Mouse (Mus musculus): Measurements from ENCODE around the gene Ide. TPM values are rescaled to one million over a fixed set of nuclear protein-coding genes. Genes with fewer than 3 reads are reported as not detected.

Gene Ide
- total RNA-seq, 2 experiments from 2014 or later = 69.1 to 71.1 TPM

DNA sequence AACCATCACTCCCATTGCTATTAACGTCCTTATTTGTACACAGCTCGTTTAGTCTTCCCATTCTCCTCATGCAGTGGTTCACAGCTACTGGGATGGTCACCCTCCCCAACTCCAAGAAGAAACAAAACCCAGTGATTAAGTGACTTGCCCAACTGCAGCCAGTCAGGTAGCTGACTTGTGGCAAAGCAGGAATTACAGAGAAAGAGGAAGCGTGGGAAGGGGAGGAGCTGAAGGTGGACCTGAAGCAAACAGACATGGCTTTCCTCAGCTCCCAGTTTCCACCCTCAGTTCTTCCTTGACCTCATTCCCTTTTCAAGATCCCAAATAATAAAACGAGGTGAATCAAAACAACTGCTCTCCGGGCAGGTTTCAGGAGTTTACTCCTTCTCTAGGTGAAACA, 2.8 kb upstream of the Ide start:
- intact Hi-C loops (cut with DNase I) = no loop called here
- DNase-seq = no peak

GRCm38 (mm10) chr19:37335392-37335791, 2.3 kb downstream of the Ide start:
- no peak for DNase-seq
- intact Hi-C loops (cut with DNase I) = no loop called here

DNA sequence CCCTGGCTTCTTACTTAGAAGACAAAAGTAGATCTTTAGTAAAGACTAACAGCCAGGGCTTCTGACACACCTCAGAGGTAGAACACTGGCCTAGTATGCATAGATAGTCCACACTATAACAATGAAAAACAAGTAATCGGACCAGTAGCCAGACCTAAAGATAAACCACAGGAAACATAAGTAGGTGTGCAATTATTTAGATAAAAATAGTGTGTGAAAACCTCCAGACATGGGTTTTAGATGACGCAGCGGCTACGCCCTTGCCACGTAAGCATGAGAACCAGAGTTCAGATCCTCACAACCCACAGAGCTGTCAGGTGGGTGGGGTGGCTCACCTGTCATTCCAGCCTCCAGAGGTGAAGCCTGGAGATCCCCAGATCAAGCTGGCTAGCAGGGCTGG, 4.3 kb downstream of the Ide start:
- intact Hi-C loops (cut with DNase I) = no loop called here
- no peak for DNase-seq

DNA sequence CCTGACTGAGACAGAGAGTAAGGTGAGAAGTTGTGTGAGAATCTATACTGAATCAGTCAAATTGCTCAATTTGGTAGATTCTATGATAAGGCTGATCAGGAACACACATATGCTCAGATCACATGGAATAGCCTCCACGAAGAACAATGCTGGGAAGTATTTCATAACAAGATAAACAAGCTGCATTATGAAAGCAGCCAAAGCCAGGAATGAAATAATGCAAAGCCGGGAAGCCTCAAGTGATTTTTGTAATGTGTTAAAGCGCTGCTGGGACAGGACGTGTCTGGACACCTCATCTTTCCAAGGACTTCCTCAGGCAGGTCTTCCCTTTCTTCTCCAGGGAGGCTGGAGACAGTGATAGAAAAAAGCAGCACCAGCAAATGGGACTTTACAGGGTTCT, 4.9 kb downstream of the Ide start:
- no peak for DNase-seq
- intact Hi-C loops (cut with DNase I) = no loop called here

DNA sequence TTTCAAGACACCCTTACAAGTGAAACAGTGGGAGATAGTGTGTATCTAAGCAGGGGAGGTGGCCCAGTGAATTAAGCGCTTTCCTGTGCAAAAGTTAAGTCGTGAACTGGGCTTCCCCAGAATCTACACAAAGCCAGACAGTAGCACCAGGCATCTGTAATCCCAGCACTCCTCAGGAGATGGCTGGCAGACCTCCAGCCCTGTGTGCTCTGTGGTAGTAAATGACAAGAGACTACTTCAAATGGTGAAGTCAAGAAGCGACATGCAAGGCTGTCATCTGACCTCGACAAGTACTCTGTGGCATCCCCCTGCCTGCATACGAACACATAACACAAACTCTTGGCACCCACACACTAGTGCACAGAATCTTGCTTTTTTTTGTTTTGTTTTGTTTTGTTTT, 10.4 kb downstream of the Ide start:
- no peak for DNase-seq
- intact Hi-C loops (cut with DNase I) = no loop called here

DNA sequence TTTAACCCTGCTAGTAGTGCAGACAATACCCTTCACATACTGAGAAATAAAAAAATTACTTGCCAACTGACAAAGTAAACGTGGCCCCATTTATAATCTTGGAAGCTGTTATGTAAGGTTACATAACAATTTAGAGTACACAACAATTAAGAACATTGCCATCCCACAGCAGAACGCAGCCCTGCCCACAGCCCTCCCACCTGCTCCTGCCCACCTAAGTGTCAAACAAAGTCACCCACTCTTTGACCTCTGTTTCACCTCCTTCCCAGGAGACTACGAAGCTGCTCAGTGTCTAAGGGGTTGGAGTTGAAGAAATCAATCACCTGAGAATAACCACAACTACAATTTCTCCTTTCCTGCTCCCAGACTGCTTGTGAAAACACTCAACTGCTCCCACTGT, 14.1 kb downstream of the Ide start:
- DNase-seq = no peak
- intact Hi-C loops (cut with DNase I) = no loop called here

DNA sequence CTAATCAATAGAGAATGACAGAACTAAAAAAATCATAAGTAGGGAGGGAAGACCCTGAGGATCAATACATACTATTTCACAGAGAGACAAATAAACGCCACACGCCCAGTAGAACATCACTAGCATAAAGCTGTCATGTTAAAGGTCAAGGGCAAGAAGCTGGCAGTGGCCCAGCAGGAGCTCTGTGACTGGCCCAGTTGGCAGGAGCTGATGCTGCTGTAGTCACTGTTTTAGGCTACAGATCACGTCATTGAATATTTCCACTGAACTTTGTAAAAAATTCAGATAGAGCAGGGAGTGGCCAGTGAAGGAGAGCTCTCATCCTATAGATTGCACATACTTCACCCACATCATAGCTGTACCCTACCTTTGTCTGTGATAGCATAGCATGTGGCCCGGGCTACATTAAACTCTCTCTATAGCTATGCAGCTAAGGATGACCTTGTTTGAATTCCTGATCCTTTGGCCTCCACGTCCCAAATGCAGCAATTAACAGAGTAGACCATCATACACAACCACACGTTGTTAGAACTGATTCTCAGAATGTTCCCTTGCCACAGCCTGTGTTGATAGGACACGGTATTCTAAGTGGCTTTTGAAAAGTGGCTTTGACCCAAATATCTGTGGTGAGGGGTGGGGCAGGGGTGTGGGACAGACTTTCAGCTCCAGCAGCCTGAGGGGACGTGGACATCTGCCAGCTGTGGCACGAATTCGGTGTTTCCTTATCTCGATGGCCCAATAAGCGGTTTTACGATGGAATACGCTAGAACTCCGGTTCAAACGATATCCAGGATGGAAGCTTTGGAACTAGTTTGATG, 16.6 kb downstream of the Ide start:
- intact Hi-C loops (cut with DNase I) = no loop called here

GRCm38 (mm10) chr19:37317359-37317758, 20.3 kb downstream of the Ide start:
- DNase-seq = no peak

More for the DNA sequence above, 16.6 kb downstream of the Ide start:
- DNase-seq = no peak

GRCm38 (mm10) chr19:37315091-37315490, 22.6 kb downstream of the Ide start:
- peak; percentile 34 to 40 for DNase-seq
- intact Hi-C loops (cut with DNase I) = no loop called here

More at GRCm38 (mm10) chr19:37317359-37317758, 20.3 kb downstream of the Ide start:
- intact Hi-C loops (cut with DNase I) = no loop called here

DNA sequence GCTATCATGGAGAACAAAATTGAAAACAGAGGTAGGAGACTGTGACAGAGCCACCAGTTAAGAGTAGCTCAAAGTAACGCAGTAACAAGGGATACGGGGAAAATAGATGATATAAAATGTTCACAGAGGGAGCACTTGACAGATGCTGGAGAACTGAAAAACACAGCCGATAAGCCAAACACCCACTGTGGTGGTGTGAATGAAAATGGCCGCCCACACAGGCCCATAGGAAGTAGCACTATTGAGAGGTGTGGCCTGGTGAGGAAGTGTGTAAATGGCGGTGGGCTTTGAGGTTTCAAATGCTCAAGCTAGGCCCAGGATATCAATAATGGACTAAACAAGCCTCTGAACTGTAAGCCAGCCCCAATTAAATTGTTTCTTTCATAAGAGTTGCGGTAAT, 26.2 kb downstream of the Ide start:
- intact Hi-C loops (cut with DNase I) = no loop called here
- DNase-seq = no peak

DNA sequence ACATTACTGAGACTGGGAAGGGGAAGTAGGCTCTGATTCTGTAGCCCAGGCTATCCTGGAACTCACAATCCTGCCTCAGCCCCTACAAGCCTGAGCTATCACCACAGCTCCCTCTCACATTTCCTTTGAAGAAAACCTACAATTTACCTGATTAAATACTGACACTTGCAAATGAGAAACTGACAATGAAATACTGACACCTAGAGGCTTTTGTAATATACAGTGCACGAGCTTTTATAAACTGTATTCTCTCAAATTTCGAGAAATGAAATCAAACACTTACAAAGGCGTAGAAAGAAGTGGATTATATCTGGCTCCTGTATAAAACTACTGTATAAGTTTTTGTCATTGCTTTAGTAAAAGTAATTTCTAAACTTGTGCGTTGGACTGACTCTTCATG, 27.5 kb downstream of the Ide start:
- intact Hi-C loops (cut with DNase I) = no loop called here
- no peak for DNase-seq

DNA sequence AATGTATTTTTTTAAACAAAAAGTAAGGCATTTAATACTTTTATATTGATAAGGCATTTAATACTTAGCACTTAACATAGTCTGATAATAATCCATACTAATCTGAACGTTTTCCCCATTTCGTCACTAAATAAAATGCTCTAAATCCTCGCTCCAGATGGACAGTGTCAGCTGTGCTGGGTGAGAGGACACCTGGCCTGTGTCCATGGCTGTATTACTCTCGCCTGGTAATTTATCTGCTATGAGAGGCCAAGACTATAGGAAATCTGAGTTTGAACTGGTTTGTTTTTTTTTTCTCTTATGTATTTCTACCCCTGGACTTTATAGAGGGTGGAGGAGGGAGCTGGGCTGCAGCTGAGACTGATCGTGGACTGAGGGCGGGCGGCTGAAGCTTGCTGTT, 28.7 kb downstream of the Ide start:
- no peak for DNase-seq

GRCm38 (mm10) chr19:37307826-37308545, 29.7 kb downstream of the Ide start:
- intact Hi-C loops (cut with DNase I) = no loop called here
- DNase-seq = no peak

More for the DNA sequence above, 28.7 kb downstream of the Ide start:
- intact Hi-C loops (cut with DNase I) = no loop called here

GRCm38 (mm10) chr19:37306176-37306575, 31.5 kb downstream of the Ide start:
- intact Hi-C loops (cut with DNase I) = no loop called here
- no peak for DNase-seq

- no peak for DNase-seq
- intact Hi-C loops (cut with DNase I) = no loop called here
These were observed 32.8 kb downstream of the Ide start for GRCm38 (mm10) chr19:37304866-37305265.

DNA sequence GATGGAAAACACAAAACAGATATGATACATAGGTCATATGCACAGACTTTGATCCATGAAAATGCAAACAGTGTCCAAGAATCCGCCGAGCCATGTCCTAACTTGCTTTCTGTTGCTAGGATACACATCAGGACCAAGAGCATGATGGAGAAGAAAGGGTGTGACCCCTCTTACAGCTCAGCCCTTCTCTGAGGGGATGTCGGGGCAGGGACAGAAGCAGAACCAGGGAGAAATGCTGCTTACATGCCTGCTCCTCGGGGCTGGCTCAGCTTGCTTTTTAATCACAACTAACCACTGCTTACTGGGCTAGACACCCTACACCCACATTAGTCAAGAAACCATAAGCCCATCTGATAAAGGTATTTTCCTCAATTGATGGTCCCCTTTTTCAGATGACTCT, 33.6 kb downstream of the Ide start:
- intact Hi-C loops (cut with DNase I) = no loop called here
- no peak for DNase-seq

DNA sequence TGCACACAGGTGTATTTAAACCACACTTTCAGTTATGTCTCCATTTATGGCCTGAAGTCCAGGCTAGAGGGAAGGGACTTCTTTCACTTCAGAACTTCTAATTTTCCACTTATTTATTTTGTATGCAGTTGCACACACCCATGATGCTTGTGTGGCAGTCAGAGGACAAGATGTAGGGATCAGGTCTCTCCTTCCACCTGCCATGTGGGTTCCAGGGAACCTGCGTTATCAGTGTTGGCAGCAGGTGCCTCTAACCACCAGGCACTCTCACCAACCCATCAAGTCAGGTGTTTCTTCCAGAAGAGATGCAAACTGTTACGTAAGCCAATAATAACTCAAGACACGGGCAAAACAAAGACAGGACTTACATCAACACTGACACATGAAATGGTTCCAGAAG, 35.9 kb downstream of the Ide start:
- intact Hi-C loops (cut with DNase I) = no loop called here
- no peak for DNase-seq

DNA sequence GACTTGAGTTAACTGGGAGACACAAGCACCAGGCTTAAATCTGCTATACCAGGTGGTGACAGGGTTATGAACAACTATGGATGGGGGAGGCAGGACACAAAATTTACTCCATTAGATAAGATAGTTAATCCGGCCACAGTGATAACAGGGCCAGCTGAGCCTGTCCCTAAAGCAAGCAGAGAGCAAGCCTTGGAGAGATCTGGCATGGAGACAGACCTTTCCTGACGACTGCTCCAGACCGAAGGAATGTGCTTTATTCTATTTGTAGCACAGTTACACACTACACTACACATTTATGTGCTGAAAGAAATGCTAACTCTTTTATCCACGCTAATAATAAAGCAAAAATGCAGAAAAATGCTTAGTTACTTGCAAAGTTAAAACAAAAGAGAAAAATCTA, 46.0 kb downstream of the Ide start:
- no peak for DNase-seq
- intact Hi-C loops (cut with DNase I) = no loop called here

GRCm38 (mm10) chr19:37290906-37291305, 46.7 kb downstream of the Ide start:
- no peak for DNase-seq
- intact Hi-C loops (cut with DNase I) = no loop called here

GRCm38 (mm10) chr19:37284775-37285174, 52.9 kb downstream of the Ide start:
- intact Hi-C loops (cut with DNase I) = no loop called here
- DNase-seq = no peak

GRCm38 (mm10) chr19:37283166-37283565, 54.5 kb downstream of the Ide start:
- intact Hi-C loops (cut with DNase I) = no loop called here
- no peak for DNase-seq

DNA sequence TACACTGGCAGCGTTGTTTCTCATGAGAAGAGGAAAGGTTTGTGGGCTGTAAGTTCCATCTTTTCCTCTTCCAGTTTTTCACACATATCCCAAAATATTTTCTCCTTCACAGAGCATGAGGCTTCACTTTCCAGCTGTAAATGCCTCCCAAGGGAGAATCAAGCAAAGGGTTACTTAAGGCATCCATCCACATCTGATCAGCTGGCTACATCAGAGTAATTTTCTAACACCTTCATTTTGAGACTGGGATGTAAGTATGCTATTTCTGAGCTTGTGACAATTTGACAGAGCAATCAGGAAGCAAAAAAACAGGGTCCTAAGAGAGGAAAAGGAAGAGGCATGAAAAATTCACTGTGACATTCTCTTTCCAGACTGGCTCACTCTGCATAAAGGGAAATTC, 55.9 kb downstream of the Ide start:
- no peak for DNase-seq
- intact Hi-C loops (cut with DNase I) = no loop called here
